Mouse (Mus musculus) hindbrain, embryonic 15.5 days (tissue): ENCODE data around the gene Tspan11. TPM values are rescaled to one million over a fixed set of nuclear protein-coding genes. Genes with fewer than 3 reads are reported as not detected.

Experiments
- ATAC-seq: fragments of 200-750 bp; cut with Nextera tagmentation; 2 replicates; pipeline ENCODE4 v1.8.0; 2017; ENCODE audit warnings: low read depth, moderate number of reproducible peaks, moderate TSS enrichment; ENCODE audit not compliant: low FRiP score
- H3K27ac ChIP-seq: fragments of 300-500 bp; sonication (generic); replicated peaks from 2 replicates; pipeline ENCODE4 v1.5.1; 2015; ENCODE audit warnings: mild to moderate bottlenecking, inconsistent platforms
- H3K27me3 ChIP-seq: fragments of 300-500 bp; sonication (generic); 2 replicates; pipeline ENCODE4 v1.6.1; 2015; ENCODE audit warnings: control low read depth, inconsistent platforms
- H3K36me3 ChIP-seq: fragments of 300-500 bp; sonication (generic); 2 replicates; pipeline ENCODE4 v1.6.1; 2015; ENCODE audit warnings: control low read depth, inconsistent platforms
- H3K4me1 ChIP-seq: fragments of 300-500 bp; sonication (generic); replicated peaks from 2 replicates; pipeline ENCODE4 v1.6.1; 2015; ENCODE audit warnings: control low read depth, inconsistent platforms
- H3K4me2 ChIP-seq: fragments of 300-500 bp; sonication (generic); 2 replicates; pipeline ENCODE4 v1.6.1; 2015; ENCODE audit warnings: moderate library complexity, mild to moderate bottlenecking, inconsistent platforms
- H3K4me3 ChIP-seq: fragments of 300-500 bp; sonication (generic); 2 replicates; pipeline ENCODE4 v1.5.1; 2015; ENCODE audit warnings: mild to moderate bottlenecking, inconsistent platforms
- H3K9ac ChIP-seq: fragments of 300-500 bp; sonication (generic); 2 replicates; pipeline ENCODE4 v1.6.1; 2015; ENCODE audit warnings: inconsistent platforms
- H3K9me3 ChIP-seq: fragments of 300-500 bp; sonication (generic); 2 replicates; pipeline ENCODE4 v1.6.1; 2016; ENCODE audit warnings: control low read depth, inconsistent platforms
- WGBS: fragments of 180-500 bp; shearing (Covaris S2); methylation state at CpG from one replicate; pipeline ENCODE4 v1.1.7; 2015; 5-methylcytosine and 5-hydroxymethylcytosine counted together
- polyA plus RNA-seq: library from polyadenylated mRNA; unstranded; fragments of >200 nt; fragmentation: Nextera tagmentation; extraction: Ambion mirVana; gene quantifications from 2 replicates; pipeline ENCODE4 v1.2.1, GENCODE M21; 2015

Gene Tspan11
- polyA plus RNA-seq, 1 experiment from 2014 or later, result 3.4 TPM

GRCm38 (mm10) chr6:127974000-127974399, 86.6 kb downstream of the Tspan11 start:
- H3K4me1 ChIP-seq, result peaks cover 24% of the 10 kb centered on the region
- peak; percentile 25; the same call in 1 of the 2 replicates for ATAC-seq
- H3K9ac ChIP-seq, result no peak overlapping the region
- WGBS, result 27% methylated on average over 9 of the region's 9 CpGs
- no peak overlapping the region for H3K4me3 ChIP-seq
- no peak overlapping the region for H3K4me2 ChIP-seq
- no peaks in the 10 kb centered on the region for H3K27me3 ChIP-seq
- no peaks in the 10 kb centered on the region for H3K36me3 ChIP-seq
- no peaks in the 10 kb centered on the region for H3K9me3 ChIP-seq
- peak overlapping the region; percentile 46 for H3K27ac ChIP-seq

- ATAC-seq, result no peak
- 82% methylated on average over 6 of the region's 6 CpGs for WGBS
Measured at GRCm38 (mm10) chr6:127976695-127977094, 89.3 kb downstream of the Tspan11 start.

GRCm38 (mm10) chr6:127978941-127979340, 91.6 kb downstream of the Tspan11 start:
- H3K27me3 ChIP-seq, result no peaks in the 10 kb centered on the region
- H3K4me1 ChIP-seq, result peaks cover 38% of the 10 kb centered on the region
- no peak overlapping the region for H3K27ac ChIP-seq
- H3K9me3 ChIP-seq, result no peaks in the 10 kb centered on the region
- H3K9ac ChIP-seq, result no peak overlapping the region
- H3K4me2 ChIP-seq, result no peak overlapping the region
- ATAC-seq, result no peak
- no peaks in the 10 kb centered on the region for H3K36me3 ChIP-seq
- 34% methylated on average over 20 of the region's 20 CpGs for WGBS
- no peak overlapping the region for H3K4me3 ChIP-seq

More at GRCm38 (mm10) chr6:127976695-127977094, 89.3 kb downstream of the Tspan11 start:
- no peak overlapping the region for H3K9ac ChIP-seq
- no peak overlapping the region for H3K4me3 ChIP-seq
- no peak overlapping the region for H3K4me2 ChIP-seq
- no peaks in the 10 kb centered on the region for H3K27me3 ChIP-seq
- no peak overlapping the region for H3K27ac ChIP-seq
- H3K4me1 ChIP-seq, result peaks cover 47% of the 10 kb centered on the region
- H3K9me3 ChIP-seq, result no peaks in the 10 kb centered on the region
- H3K36me3 ChIP-seq, result no peaks in the 10 kb centered on the region

GRCm38 (mm10) chr6:127979831-127980230, 92.4 kb downstream of the Tspan11 start:
- ATAC-seq, result no peak

GRCm38 (mm10) chr6:127980381-127981045, 93.1 kb downstream of the Tspan11 start:
- 44% methylated on average over 11 of the region's 11 CpGs for WGBS
- no peak overlapping the region for H3K9ac ChIP-seq

More at GRCm38 (mm10) chr6:127979831-127980230, 92.4 kb downstream of the Tspan11 start:
- Histone ChIP-seq H3K9ac (no peak overlapping the region), H3K4me1 (peaks cover 32% of the 10 kb centered on the region), H3K27me3 (no peaks in the 10 kb centered on the region), H3K4me2 (no peak overlapping the region), H3K9me3 (no peaks in the 10 kb centered on the region), H3K36me3 (no peaks in the 10 kb centered on the region), H3K27ac (no peak overlapping the region), H3K4me3 (no peak overlapping the region)
- WGBS, result 84% methylated on average over 5 of the region's 5 CpGs

GRCm38 (mm10) chr6:127981176-127981575, 93.8 kb downstream of the Tspan11 start:
- Histone ChIP-seq H3K9ac (no peak overlapping the region), H3K36me3 (no peaks in the 10 kb centered on the region), H3K4me3 (no peak overlapping the region), H3K27ac (no peak overlapping the region), H3K4me2 (no peak overlapping the region), H3K27me3 (no peaks in the 10 kb centered on the region), H3K9me3 (no peaks in the 10 kb centered on the region), H3K4me1 (peaks cover 37% of the 10 kb centered on the region)
- WGBS, result 48% methylated on average over 8 of the region's 8 CpGs
- ATAC-seq, result no peak

More at GRCm38 (mm10) chr6:127980381-127981045, 93.1 kb downstream of the Tspan11 start:
- ATAC-seq, result no peak
- H3K4me3 ChIP-seq, result no peak overlapping the region
- H3K27me3 ChIP-seq, result no peaks in the 10 kb centered on the region
- no peak overlapping the region for H3K4me2 ChIP-seq
- no peaks in the 10 kb centered on the region for H3K36me3 ChIP-seq
- H3K27ac ChIP-seq, result no peak overlapping the region
- peaks cover 35% of the 10 kb centered on the region for H3K4me1 ChIP-seq
- no peaks in the 10 kb centered on the region for H3K9me3 ChIP-seq

GRCm38 (mm10) chr6:127986357-127986756, 99.0 kb downstream of the Tspan11 start:
- no peak overlapping the region for H3K4me2 ChIP-seq
- no peak overlapping the region for H3K9ac ChIP-seq
- peaks cover 30% of the 10 kb centered on the region for H3K4me1 ChIP-seq
- H3K4me3 ChIP-seq, result no peak overlapping the region
- H3K27me3 ChIP-seq, result no peaks in the 10 kb centered on the region
- H3K36me3 ChIP-seq, result no peaks in the 10 kb centered on the region
- H3K9me3 ChIP-seq, result no peaks in the 10 kb centered on the region
- no peak for ATAC-seq
- WGBS, result 63% methylated on average over 9 of the region's 9 CpGs
- no peak overlapping the region for H3K27ac ChIP-seq

- 95% methylated on average over 14 of the region's 14 CpGs for WGBS
- Histone ChIP-seq H3K27me3 (no peaks in the 10 kb centered on the region), H3K36me3 (no peaks in the 10 kb centered on the region)
Measured at GRCm38 (mm10) chr6:127987374-127987773, 100.0 kb downstream of the Tspan11 start.

GRCm38 (mm10) chr6:127988944-127989494, 101.6 kb downstream of the Tspan11 start:
- peaks cover 27% of the 10 kb centered on the region for H3K4me1 ChIP-seq
- H3K27ac ChIP-seq, result peak overlapping the region; percentile 68
- H3K36me3 ChIP-seq, result no peaks in the 10 kb centered on the region
- no peaks in the 10 kb centered on the region for H3K27me3 ChIP-seq
- ATAC-seq, result no peak; the same call in 1 of the 2 replicates
- no peak overlapping the region for H3K9ac ChIP-seq
- 66% methylated on average over 12 of the region's 12 CpGs for WGBS
- no peak overlapping the region for H3K4me3 ChIP-seq
- no peak overlapping the region for H3K4me2 ChIP-seq
- no peaks in the 10 kb centered on the region for H3K9me3 ChIP-seq

More at GRCm38 (mm10) chr6:127987374-127987773, 100.0 kb downstream of the Tspan11 start:
- no peaks in the 10 kb centered on the region for H3K9me3 ChIP-seq
- H3K9ac ChIP-seq, result no peak overlapping the region
- no peak overlapping the region for H3K27ac ChIP-seq
- H3K4me2 ChIP-seq, result no peak overlapping the region
- H3K4me1 ChIP-seq, result peaks cover 27% of the 10 kb centered on the region
- ATAC-seq, result no peak
- H3K4me3 ChIP-seq, result no peak overlapping the region

GRCm38 (mm10) chr6:127989624-127990212, 102.3 kb downstream of the Tspan11 start:
- Histone ChIP-seq H3K27me3 (no peaks in the 10 kb centered on the region), H3K36me3 (no peaks in the 10 kb centered on the region), H3K9ac (no peak overlapping the region), H3K4me2 (no peak overlapping the region), H3K27ac (peak overlapping the region; percentile 68), H3K4me1 (peaks cover 27% of the 10 kb centered on the region), H3K9me3 (no peaks in the 10 kb centered on the region), H3K4me3 (no peak overlapping the region)
- ATAC-seq, result peak; percentile 57
- WGBS, result 57% methylated on average over 11 of the region's 11 CpGs

GRCm38 (mm10) chr6:127991509-127992176, 104.3 kb downstream of the Tspan11 start:
- no peaks in the 10 kb centered on the region for H3K27me3 ChIP-seq
- no peak overlapping the region for H3K9ac ChIP-seq
- no peak overlapping the region for H3K4me2 ChIP-seq
- peaks cover 22% of the 10 kb centered on the region for H3K4me1 ChIP-seq
- whole genome bisulfite sequencing, result 92% methylated on average over 11 of the region's 11 CpGs
- no peak for ATAC-seq
- no peaks in the 10 kb centered on the region for H3K36me3 ChIP-seq
- no peaks in the 10 kb centered on the region for H3K9me3 ChIP-seq
- H3K27ac ChIP-seq, result no peak overlapping the region
- no peak overlapping the region for H3K4me3 ChIP-seq

- Histone ChIP-seq H3K4me2 (no peak overlapping the region), H3K9ac (no peak overlapping the region), H3K4me3 (no peak overlapping the region), H3K9me3 (no peaks in the 10 kb centered on the region), H3K27me3 (no peaks in the 10 kb centered on the region), H3K4me1 (peaks cover 22% of the 10 kb centered on the region), H3K36me3 (no peaks in the 10 kb centered on the region), H3K27ac (no peak overlapping the region)
- WGBS, result 58% methylated on average over 8 of the region's 8 CpGs
- no peak for ATAC-seq
Measured at GRCm38 (mm10) chr6:127992993-127993392, 105.6 kb downstream of the Tspan11 start.
